Mouse (Mus musculus) hindbrain, postnatal 0 days (tissue): ENCODE measurements around the gene Ppp1r21. TPM values are rescaled to one million over a fixed set of nuclear protein-coding genes. Genes with fewer than 3 reads are reported as not detected.

Source experiments
- ATAC-seq: fragments of 200-750 bp; cut with Nextera tagmentation; 2 replicates; pipeline ENCODE4 v1.8.0; 2017; ENCODE audit warnings: mild to moderate bottlenecking, moderate TSS enrichment, moderate library complexity
- DNase-seq: peaks from one replicate; pipeline ENCODE4 v3.0.0-alpha.2; 2015; ENCODE audit warnings: low spot score
- H3K27ac ChIP-seq: fragments of 300-500 bp; sonication (generic); 2 replicates; pipeline ENCODE4 v1.5.1; 2014; ENCODE audit warnings: mild to moderate bottlenecking
- H3K27me3 ChIP-seq: fragments of 300-500 bp; sonication (generic); 2 replicates; pipeline ENCODE4 v1.6.1; 2014; ENCODE audit warnings: low read length, mixed read lengths; ENCODE audit not compliant: insufficient read depth
- H3K36me3 ChIP-seq: fragments of 300-500 bp; sonication (generic); 2 replicates; pipeline ENCODE4 v1.6.1; 2014; ENCODE audit warnings: low read length, mixed read lengths; ENCODE audit not compliant: insufficient read depth
- H3K4me1 ChIP-seq: fragments of 300-500 bp; sonication (generic); 2 replicates; pipeline ENCODE4 v1.6.1; 2014; ENCODE audit warnings: antibody characterized with exemption, low read length, mixed read lengths; ENCODE audit not compliant: insufficient read depth
- H3K4me2 ChIP-seq: fragments of 300-500 bp; sonication (generic); 2 replicates; pipeline ENCODE4 v1.6.1; 2014; ENCODE audit warnings: low read depth, mild to moderate bottlenecking, low read length, moderate library complexity, mixed read lengths
- H3K4me3 ChIP-seq: fragments of 300-500 bp; sonication (generic); 2 replicates; pipeline ENCODE4 v1.5.1; 2014; ENCODE audit warnings: low read length
- H3K9ac ChIP-seq: fragments of 300-500 bp; sonication (generic); replicated peaks from 2 replicates; pipeline ENCODE4 v1.6.1; 2014; ENCODE audit warnings: mild to moderate bottlenecking, low read length, moderate library complexity, mixed read lengths
- H3K9me3 ChIP-seq: fragments of 300-500 bp; sonication (generic); 2 replicates; pipeline ENCODE4 v1.6.1; 2016; ENCODE audit warnings: low read length, mixed read lengths
- CTCF ChIP-seq: IDR thresholded peaks from 2 replicates; pipeline ENCODE4 v1.5.1; 2016; ENCODE audit warnings: antibody characterized with exemption, control low read depth, low read depth
- WGBS: fragments of 180-500 bp; shearing (Covaris S2); extraction: QIAGEN DNeasy Blood & Tissue Kit; methylation state at CpG from one replicate; pipeline ENCODE4 v1.1.7; 2014; 5-methylcytosine and 5-hydroxymethylcytosine counted together
- polyA plus RNA-seq: library from polyadenylated mRNA; unstranded; fragments of >200 nt; fragmentation: Nextera tagmentation; extraction: Ambion mirVana; gene quantifications from 2 replicates; pipeline ENCODE4 v1.2.1, GENCODE M21; 2015
- total RNA-seq: library from RNA; depleted of rRNA; stranded (reverse); fragments of >200 nt; gene quantifications from 2 replicates; pipeline ENCODE4 v1.2.3, GENCODE M21; 2014; rRNA removed

Ppp1r21 gene
- total and polyA plus RNA-seq, 2 experiments from 2014 or later: 32.2 to 43.7 TPM

DNA sequence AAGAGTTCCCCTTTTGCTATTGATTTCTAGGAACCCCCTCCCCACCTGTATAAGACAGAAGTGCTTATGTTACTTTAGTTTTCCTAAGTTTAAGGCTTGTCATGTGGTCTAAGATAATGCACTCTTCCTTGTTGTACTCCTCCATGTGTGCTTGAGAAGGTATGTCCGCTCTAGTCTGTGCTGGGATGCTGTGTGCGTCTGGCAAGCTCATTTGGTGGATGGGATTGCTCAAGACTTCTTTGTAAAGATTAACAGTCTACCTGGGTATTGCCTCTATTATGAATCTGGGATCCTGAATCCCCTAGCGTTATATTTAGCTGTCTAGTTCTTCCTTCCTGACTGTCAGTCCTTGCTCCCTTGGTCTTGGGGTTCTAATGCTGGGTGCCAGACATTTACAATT lies 102.7 kb downstream of the Ppp1r21 start:
- Histone ChIP-seq H3K36me3 (no peaks in the 10 kb centered on the region), H3K9me3 (no peaks in the 10 kb centered on the region), H3K4me3 (no peak overlapping the region), H3K27ac (no peak overlapping the region), H3K9ac (no peak overlapping the region), H3K4me2 (no peak overlapping the region), H3K27me3 (no peaks in the 10 kb centered on the region), H3K4me1 (peaks cover 4% of the 10 kb centered on the region)
- WGBS: 90% methylated on average over 3 of the region's 3 CpGs
- no peak for ATAC-seq
- no peak for TF ChIP-seq CTCF
- DNase-seq: no peak

DNA sequence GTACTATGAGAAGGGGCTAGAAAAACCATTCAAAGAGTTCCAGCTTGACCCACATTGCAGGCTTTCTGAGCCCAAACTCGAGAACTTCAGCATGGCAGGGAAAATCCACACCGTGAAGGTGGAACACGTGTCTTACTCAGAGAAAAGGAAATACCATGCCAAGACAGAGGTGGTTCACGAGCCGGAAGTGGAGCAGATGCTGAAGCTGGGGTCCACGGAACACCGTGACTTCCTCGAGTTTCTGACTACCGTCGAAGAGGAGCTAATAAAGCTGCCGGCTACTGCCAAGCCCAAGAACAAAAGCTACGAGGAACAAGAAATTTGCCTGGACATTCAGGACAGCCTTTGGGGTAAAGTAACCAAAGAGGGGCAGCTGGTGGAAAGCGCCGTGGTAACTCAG lies 106.2 kb downstream of the Ppp1r21 start:
- DNase-seq (no peak), ATAC-seq (no peak)
- WGBS: 71% methylated on average over 14 of the region's 14 CpGs
- Histone ChIP-seq H3K36me3 (no peaks in the 10 kb centered on the region), H3K9ac (no peak overlapping the region), H3K27me3 (no peaks in the 10 kb centered on the region), H3K9me3 (no peaks in the 10 kb centered on the region), H3K4me1 (no peaks in the 10 kb centered on the region), H3K4me3 (no peak overlapping the region), H3K4me2 (no peak overlapping the region), H3K27ac (no peak overlapping the region)
- no peak for TF ChIP-seq CTCF

GRCm38 (mm10) chr17:88636587-88636986 lies 106.7 kb downstream of the Ppp1r21 start:
- no peak for ATAC-seq
- Histone ChIP-seq H3K27ac (0 out of 2 replicates have a peak overlapping the region, but pooled peaks have one; percentile 26), H3K36me3 (no peaks in the 10 kb centered on the region), H3K4me1 (no peaks in the 10 kb centered on the region), H3K4me2 (no peak overlapping the region), H3K9me3 (no peaks in the 10 kb centered on the region), H3K27me3 (no peaks in the 10 kb centered on the region), H3K4me3 (no peak overlapping the region), H3K9ac (no peak overlapping the region)
- DNase-seq: peak; percentile 54
- TF ChIP-seq CTCF: peak; percentile 14; the same call in 1 of the 2 replicates
- 38% methylated on average over 12 of the region's 12 CpGs for WGBS

Other genes with a start within 250 kb of the Ppp1r21 start
- gene Foxn2, start 89.4 kb upstream of the Ppp1r21 start, total RNA-seq: 12.5 and 17.1 TPM in 2 replicates
- gene Foxn2, start 89.4 kb upstream of the Ppp1r21 start, polyA plus RNA-seq: 8.0 and 9.1 TPM in 2 replicates
- gene Ston1, start 67.6 kb downstream of the Ppp1r21 start, total RNA-seq: 2.5 and 2.9 TPM in 2 replicates
- gene Ston1, start 67.6 kb downstream of the Ppp1r21 start, polyA plus RNA-seq: 1.6 and 1.8 TPM in 2 replicates
- not detected in 2 replicates for gene Gtf2a1l, start 138.5 kb downstream of the Ppp1r21 start, total RNA-seq
- gene Gtf2a1l, start 138.5 kb downstream of the Ppp1r21 start, polyA plus RNA-seq: 0.38 and 0.53 TPM in 2 replicates